Mouse (Mus musculus): Measurements from ENCODE around the gene Agap1.

The Agap1 gene

GRCm38 (mm10) chr1:89613234-89613870 is 158.7 kb downstream of the Agap1 start:
- in situ Hi-C loops (cut with MboI, MseI): loop anchor here (10.0 kb wide), 1 partner anchor 1429 kb away; no protein-coding TSS in a partner anchor

- in situ Hi-C loops (cut with MboI, MseI): loop anchor here (10.0 kb wide), 1 partner anchor 1432 kb away; no protein-coding TSS in a partner anchor
These were observed 161.9 kb downstream of the Agap1 start for GRCm38 (mm10) chr1:89616556-89616955.

GRCm38 (mm10) chr1:89617336-89617735 is 162.7 kb downstream of the Agap1 start:
- in situ Hi-C loops (cut with MboI, MseI): loop anchor here (10.0 kb wide), 1 partner anchor 1433 kb away; no protein-coding TSS in a partner anchor

GRCm38 (mm10) chr1:89619963-89620362 is 165.4 kb downstream of the Agap1 start:
- in situ Hi-C loops (cut with MboI, MseI): loop anchor here (10.0 kb wide), 1 partner anchor 1435 kb away; no protein-coding TSS in a partner anchor

GRCm38 (mm10) chr1:89621014-89621791 is 166.6 kb downstream of the Agap1 start:
- in situ Hi-C loops (cut with MboI, MseI): no loop called here

- in situ Hi-C loops (cut with MboI, MseI): no loop called here
These were observed 167.3 kb downstream of the Agap1 start for GRCm38 (mm10) chr1:89621952-89622351.

GRCm38 (mm10) chr1:89622801-89623200 is 168.2 kb downstream of the Agap1 start:
- in situ Hi-C loops (cut with MboI, MseI): no loop called here

- in situ Hi-C loops (cut with MboI, MseI): no loop called here
These were observed 170.7 kb downstream of the Agap1 start for GRCm38 (mm10) chr1:89625312-89625711.

- in situ Hi-C loops (cut with MboI, MseI): no loop called here
These were observed 171.4 kb downstream of the Agap1 start for GRCm38 (mm10) chr1:89625967-89626366.

GRCm38 (mm10) chr1:89626940-89627339 is 172.3 kb downstream of the Agap1 start:
- in situ Hi-C loops (cut with MboI, MseI): no loop called here

- in situ Hi-C loops (cut with MboI, MseI): no loop called here
These were observed 173.0 kb downstream of the Agap1 start for GRCm38 (mm10) chr1:89627650-89628049.

GRCm38 (mm10) chr1:89630836-89631235 is 176.2 kb downstream of the Agap1 start:
- in situ Hi-C loops (cut with MboI, MseI): no loop called here

GRCm38 (mm10) chr1:89631747-89632146 is 177.1 kb downstream of the Agap1 start:
- in situ Hi-C loops (cut with MboI, MseI): no loop called here

- in situ Hi-C loops (cut with MboI, MseI): no loop called here
These were observed 179.4 kb downstream of the Agap1 start for GRCm38 (mm10) chr1:89634055-89634454.

- in situ Hi-C loops (cut with MboI, MseI): no loop called here
These were observed 180.5 kb downstream of the Agap1 start for GRCm38 (mm10) chr1:89635131-89635530.

- in situ Hi-C loops (cut with MboI, MseI): no loop called here
These were observed 183.1 kb downstream of the Agap1 start for GRCm38 (mm10) chr1:89637670-89638069.

- in situ Hi-C loops (cut with MboI, MseI): loop anchor here (5.0 kb wide), 1 partner anchor 304 kb away; no protein-coding TSS in a partner anchor
These were observed 189.0 kb downstream of the Agap1 start for GRCm38 (mm10) chr1:89643445-89644100.

- in situ Hi-C loops (cut with MboI, MseI): loop anchor here (5.0 kb wide), 1 partner anchor 303 kb away; no protein-coding TSS in a partner anchor
These were observed 189.5 kb downstream of the Agap1 start for GRCm38 (mm10) chr1:89644120-89644519.

- in situ Hi-C loops (cut with MboI, MseI): no loop called here
These were observed 191.9 kb downstream of the Agap1 start for GRCm38 (mm10) chr1:89646326-89647018.

- in situ Hi-C loops (cut with MboI, MseI): no loop called here
These were observed 192.9 kb downstream of the Agap1 start for GRCm38 (mm10) chr1:89647505-89647904.

- in situ Hi-C loops (cut with MboI, MseI): no loop called here
These were observed 196.0 kb downstream of the Agap1 start for GRCm38 (mm10) chr1:89650557-89650956.

Measured in T-helper 1 cell (primary cell).